Mouse (Mus musculus): ENCODE results near the gene Lzts2.

The Lzts2 gene

DNA sequence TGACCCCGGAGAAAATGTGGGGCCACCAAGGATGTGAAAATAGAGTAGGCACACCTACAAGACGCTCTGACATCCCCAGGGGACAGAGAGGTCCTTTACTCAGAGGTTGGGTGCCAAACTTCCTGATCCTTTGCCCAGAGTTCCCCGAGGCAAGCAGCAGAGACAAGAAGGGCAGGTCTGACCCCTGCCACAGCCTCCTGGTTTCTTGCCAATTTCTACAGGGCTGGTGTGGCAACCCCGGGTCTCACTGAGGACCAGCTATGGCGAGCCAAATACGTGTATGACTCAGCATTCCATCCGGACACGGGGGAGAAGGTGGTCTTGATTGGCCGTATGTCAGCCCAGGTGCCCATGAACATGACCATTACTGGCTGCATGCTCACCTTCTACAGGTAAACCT, 35.3 kb downstream of the Lzts2 start:
- no peak for DNase-seq (ENCODE audit: low spot score)

DNA sequence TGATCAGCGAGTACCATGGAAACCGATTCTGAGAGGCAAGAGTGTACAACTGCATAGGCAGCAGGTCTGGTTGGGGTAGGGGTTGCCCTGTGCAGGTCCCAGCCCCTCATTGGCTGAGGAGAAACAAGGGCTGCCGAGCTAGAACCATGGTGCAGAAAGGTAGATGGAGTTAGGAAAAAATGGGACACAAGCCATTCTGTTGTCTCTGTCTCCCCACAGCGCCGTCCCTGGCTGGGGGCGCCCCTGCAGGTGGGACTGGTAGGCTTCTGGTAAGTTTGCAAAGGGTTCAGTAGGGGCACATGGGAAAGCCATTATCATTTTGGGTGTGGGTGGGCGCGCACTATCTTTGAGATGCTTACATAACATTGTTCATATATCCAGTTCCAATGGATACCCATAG, 39.2 kb downstream of the Lzts2 start:
- DNase-seq (ENCODE audit: low spot score): no peak

DNA sequence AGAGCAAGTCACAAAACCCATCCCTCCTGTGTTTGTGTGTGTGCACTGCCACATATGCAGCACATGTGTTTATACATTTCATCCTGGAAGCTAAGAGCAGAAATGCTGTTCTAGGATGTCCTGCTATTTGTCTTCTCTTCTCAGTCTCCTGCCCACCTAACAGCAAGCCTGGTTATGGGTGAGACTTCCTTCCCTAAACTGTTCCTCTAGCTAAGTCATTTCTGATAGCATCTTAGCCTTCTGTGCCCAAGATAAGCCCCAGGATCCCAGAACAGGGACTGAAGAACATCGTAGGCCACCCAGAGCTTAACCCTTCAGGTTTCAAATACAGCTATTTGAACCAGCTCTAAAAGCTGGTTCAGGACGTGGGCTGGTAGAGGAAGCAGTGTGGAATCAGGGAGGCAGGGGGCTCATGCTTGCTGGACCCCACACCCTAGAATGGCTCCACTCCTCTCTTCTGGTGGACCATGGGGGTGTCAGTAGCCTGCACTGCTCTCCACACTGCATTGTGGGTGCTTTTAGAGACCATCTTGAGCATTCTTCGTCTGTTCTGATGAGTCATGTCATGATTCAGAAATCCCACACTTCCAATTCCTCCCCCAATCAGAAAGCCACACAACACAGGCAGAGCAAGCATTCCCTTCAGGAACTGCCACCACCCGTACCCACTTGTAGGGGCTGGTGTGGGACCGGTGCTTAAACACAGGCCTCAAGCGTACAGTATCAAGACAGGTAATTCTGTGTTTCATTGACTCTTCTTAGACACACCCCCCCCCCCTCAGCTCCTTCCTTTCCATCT, 40.9 kb downstream of the Lzts2 start:
- no peak for DNase-seq (ENCODE audit: low spot score)

DNA sequence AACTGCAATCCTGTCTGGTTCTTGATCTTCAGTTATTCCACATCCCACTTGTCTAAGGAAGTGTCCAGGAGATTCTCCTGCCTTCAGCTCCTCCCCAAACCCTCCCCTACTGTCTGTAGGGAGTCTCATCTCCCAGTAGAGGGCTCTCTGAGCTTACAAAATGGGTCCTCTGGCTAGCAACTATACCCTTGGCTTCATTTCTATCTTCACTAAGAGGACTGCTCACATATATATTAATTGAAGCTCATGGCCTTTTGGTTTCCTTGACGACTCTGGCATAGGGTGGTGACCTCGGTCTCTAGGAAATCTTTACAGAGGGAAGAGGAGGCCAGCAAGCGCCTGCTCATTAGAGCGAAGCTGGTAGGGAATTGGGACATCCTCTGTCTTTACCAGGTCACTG, 42.1 kb downstream of the Lzts2 start:
- DNase-seq (ENCODE audit: low spot score): peak; percentile 47

DNA sequence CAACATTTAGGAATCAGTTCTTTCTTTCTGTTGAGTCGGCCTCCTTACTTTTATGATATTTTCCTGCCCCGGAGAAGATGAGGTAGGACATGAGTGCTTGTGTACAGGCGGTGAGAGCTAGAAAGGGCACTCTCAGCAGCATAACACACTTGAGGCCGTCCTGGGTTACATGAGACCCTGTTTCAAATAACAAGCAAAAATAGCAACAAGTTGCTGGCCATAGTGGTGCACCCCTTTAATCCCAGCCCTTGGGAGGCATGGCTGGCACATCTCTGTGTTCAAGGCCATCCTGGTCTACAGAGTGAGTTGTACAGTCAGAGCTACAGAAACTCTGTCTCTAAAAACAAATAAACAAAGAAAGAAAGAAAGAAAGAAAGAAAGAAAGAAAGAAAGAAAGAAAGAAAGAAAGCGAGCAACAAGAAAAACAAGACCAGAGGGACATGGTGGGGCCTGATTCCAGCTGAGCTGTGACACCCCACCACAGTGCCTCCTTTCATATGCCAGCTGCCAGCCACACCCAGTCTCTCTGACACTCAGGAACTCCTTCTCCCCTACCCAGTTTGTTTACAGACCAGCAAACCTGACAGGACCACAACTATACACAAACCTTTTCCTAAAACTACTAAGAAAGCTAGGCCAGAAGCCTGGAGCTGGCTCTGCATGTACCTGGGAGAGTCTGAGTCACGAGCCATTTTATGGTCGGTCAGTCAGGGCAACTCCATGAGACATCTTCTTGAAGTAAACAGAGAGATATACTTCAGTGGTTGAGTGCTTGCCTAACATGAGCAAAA, 42.9 kb downstream of the Lzts2 start:
- DNase-seq (ENCODE audit: low spot score): no peak

DNA sequence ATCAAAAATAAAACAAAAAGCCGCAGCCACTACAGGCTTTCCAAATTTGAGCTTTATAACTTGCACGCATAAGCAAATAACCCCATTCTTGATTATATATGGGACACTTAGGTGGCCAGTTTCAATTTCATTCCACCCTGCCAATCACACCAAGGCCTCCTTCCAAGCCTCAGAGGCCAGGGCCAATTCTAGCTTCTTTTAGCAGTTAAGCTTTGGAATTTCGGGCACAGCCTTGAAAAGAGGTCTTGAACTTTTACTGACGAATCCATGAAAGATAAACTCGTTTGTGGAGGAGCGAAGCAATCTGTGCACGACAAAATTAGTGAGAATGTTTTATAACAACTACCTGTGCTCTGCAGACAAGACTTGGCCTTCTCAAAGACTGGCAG, 43.5 kb downstream of the Lzts2 start:
- DNase-seq (ENCODE audit: low spot score): no peak

DNA sequence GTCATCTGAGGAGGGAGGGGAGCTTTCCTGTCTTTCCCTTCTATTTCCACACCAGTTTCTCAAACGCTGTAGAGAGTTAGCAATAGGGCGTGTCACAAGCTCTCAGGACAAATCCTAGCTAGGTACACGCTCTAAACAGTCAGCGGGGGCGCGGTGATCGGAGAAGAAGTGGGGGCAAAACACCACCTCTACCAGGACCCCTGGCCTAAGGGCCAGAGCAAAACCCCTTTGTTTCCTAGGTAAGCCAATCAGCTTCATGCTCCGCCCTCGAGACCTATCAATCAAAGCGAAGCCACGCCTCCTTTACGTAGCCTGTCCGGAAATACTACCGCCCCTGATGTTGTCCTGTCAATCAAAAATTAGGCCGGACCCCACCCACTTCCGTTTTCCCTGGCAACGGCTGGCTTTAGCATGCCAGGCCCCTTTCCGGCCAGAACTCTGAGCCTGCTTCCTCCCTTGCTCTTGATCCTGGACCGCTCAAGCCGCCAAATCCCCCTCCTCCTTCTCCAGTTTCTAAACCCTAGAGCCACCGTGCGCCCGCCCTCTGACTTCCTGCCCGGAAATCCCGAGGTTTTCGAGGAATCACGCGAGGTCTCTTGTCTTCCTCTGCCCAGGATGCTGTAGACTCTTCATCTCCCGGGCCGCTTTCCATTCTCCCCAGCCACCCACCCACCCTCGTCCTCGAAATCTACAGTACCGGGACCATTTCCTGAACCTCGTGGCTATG, 44.1 kb downstream of the Lzts2 start:
- DNase-seq (ENCODE audit: low spot score): peak; percentile 95

DNA sequence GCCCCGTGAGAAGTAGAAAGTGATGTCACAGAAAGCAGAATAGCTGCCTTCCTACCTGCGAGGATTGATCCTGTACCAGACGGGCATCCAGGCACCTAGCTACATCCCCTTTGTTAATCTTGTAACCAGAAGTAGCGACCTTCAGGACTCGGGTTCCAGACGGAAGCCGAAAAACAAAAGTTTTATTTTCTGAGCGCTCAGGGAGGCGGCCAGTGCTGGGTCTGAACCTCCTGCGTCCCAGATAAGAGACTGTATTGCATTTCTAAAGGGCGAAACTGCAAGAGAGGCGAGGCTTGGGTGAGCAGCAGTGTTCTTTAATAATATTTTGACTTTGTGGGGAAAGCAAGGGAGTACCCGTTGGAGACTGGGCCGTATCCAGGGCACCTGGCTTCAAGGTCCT, 44.6 kb downstream of the Lzts2 start:
- DNase-seq (ENCODE audit: low spot score): peak; percentile 53

DNA sequence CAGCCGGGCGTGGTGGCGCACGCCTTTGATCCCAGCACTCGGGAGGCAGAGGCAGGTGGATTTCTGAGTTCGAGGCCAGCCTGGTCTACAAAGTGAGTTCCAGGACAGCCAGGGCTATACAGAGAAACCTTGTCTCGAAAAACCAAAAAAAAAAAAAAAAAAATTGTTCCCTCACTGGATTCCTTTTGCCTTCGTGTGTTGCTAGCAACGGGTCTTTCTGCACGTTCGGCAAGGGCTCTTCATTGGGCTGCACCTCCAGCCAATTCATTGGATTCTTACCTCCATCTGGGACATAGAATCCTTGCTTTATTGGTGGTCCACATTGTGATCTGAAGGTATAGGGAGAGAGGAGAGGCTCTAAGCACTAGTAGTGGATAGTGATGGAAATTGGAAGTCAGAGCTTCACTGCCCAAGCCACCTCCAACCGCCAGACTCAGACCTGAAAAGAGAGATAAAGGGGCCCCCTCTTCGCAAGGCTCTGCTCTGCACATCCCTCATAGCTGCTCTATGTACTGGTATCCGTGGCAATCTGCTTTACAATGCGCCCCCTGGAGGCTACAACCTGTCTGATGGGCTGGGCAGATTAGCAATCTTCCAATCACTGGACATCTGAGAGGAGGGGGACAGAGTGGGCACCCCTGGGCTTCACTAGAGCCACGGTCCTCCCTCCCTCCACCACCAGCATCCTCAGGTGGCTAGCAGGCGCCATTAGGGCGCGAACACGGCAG, 49.5 kb downstream of the Lzts2 start:
- peak; percentile 58 for DNase-seq (ENCODE audit: low spot score)

DNA sequence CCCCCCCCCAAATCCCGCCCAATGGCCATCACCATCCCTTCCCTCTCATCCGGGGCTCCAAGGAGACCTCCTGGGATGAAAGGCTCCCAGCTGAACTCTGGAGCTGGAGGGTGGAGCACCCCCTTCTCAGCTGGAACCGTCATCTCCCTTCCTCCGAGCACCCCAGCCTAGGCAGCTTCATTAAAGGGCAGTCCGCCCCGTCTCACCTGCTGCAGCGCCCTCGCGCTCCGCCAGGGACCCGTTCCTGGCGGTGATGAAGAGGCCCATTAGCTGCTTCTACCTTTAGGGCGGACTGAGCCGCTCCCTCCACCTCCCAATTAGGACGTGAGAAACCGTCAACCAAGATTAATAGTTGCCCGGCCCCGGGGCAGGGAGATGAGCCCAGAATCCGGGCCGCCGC, 51.0 kb downstream of the Lzts2 start:
- DNase-seq (ENCODE audit: low spot score): peak; percentile 43

DNA sequence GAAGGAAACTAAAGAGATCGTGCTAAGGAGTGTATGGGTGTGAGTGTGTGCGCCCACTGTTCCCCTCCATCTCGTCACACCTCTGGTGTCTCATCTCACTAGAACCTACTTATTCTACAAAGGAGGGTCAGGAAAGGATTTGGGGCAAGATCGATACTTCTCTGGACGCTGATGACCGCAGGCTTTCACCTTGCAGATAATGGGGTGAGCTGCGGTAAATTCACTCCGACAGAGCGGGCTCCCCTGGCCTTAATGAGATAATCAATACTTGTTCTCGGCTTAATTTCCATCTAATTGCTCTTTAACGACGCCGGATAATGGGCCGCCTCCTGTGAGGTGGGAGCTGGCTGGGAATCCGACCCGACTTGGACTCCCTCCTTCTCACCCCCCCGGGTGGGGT, 53.0 kb downstream of the Lzts2 start:
- no peak for DNase-seq (ENCODE audit: low spot score)

DNA sequence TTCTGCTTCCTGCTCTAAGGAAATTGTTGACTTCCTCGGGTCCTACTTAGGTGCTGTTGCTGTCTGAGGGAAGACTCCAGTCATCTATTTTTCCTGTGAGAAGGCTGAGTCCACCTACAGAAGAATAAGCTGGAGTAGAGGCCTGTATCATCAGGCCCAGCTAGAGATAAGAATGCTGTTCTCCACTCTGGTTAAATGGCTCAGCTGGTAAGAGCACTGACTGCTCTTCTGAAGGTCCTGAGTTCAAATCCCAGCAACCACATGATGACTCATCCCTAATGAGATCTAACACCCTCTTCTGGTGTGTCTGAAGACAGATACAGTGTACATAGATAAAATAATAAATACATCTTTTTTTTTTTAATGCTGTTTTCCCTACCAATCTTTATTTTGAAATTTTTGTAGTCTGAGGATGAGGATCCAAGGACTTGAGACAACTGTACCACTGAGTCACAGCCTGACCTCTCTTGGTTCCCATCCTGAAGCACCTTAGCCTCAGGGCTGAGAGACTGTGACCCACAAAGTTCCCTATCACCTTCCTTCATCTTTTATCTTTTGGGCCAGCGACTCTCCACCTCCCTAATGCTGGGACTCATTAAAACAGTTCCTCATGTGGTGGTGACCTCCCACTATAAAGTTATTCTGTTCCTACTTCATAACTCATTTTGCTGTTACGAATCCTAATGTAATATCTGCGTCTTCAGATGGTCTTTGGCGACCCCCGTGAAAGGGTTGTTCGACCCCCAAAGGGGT, 53.7 kb downstream of the Lzts2 start:
- no peak for DNase-seq (ENCODE audit: low spot score)

DNA sequence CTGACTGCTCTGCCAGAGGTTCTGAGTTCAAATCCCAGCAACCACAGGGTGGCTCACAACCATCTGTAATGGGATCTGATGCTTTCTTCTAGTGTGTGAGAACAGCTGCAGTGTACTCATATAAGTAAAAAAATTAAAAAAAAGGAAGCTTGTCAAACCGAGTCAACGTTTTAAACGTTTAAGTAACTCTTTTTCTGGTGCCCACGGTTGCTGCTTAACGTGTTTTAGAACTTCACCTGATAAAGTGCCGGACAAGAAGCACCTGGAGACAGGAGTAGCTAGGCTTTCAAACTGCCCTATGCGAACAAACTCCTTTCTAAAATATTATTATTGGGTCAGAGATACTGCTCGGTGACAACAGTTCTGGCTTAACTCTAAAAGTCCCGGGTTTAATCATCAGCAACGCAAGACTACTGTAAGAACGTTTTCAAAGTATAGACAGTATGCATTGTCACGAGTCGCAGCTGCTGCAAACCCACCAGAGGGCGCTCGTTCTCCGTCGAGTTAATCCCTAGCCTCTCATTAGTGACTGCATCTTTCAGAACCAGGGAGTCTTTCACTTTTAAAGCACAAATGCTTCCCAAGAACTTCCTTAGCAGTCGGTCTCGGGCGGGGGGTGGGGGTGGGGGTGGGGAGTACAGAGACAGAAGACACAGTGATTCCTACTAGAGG, 59.8 kb downstream of the Lzts2 start:
- peak; percentile 96 for DNase-seq (ENCODE audit: low spot score)

DNA sequence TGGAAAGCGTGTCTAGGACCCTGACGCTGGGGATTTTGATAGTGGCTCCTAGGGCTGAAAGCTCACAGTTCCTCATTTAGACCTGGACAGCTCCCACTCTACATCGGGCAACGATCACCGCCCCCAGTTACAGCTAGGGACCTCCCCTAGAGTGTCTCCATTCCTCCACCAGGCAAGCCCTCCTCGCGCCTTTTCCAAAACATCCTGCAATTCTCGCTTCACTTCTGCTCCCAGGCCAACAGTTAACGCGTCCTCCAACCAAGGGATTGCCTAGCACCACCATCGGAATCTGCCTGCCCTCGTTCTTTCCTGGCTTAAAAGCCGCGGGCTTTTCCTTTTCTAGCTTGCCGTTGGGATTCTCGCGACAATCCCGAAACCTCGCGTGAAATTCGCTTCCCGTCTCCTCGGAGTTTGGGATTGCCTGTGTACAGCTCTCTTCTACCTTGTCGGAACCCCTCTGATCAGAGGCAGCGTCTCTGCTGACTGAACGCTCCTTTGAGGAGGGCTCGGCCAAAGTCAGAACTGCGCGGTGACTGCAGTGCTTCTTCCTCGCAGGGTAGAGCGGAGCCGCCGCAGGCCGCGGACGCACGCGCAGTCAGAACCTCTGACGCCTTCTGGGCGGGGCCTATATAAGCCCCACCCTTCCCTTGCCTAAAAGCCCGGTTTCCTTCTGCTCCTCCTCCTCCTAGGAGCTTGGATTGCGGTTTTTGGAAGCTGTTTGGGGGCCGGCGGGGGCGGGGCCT, 60.5 kb downstream of the Lzts2 start, which contains the start of gene Kazald1:
TSS of gene Kazald1 (plus strand) at position 662 of the 743 bp plus-strand sequence.
- DNase-seq (ENCODE audit: low spot score): peak; percentile 97

DNA sequence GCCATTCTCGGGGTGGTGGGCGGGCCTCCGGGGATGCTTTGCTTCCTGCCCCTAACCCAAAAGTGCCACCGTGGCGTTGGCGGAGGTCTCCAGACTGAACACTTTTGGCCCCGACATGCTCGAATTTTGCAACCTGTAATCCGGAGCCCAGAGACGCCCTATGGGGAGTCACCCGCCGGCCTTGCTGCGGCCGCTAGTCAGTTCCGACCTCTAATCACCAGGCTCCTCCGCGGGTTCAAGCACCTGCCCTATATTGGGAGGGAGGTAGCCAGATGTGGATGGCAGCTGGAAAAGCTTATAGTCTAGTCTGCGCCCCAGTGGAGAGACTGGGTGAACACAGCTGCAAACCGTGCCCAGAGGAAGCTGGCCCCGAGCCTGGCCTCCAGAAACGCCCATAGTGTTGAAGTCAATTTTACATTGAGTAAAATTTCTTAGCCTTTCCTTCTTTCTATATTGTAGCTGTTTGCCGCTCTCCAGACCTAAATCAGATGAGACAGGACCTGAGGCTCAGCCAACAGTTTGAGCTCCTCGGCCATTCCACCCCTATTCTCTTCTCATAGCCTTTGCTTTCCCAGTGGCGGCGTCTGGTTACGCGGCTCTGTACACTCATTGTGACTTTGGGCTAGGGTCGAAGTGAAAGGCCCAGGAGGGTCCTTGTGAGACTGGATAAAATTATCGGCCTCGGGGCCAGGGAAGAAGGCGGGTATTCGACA, 61.3 kb downstream of the Lzts2 start:
- DNase-seq (ENCODE audit: low spot score): peak; percentile 68

DNA sequence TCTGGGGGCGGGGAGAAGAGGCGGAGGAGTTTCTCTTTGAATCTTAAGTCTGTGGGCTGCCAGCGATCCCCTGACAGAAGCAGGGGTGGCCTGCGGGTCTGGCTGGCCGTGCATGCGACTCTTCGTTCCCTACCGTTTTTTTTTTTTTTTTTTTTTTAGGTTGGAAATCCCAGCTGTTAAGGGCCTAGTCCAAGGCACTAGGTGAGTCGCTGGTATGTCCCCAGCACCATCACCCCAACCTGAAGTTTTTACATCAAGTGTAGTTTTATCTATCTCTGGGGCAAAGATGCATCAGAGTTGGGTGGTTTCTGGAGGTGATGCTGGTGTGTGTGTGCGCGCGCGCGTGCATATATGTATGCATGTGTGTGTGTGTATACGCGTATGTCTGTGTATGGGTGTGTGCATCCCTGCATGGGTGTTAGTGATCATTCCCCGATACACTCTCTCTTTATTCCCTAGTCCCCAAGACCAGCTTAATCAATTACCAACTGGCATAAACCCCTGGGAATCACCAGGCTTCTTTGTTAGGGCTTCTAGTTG, 61.9 kb downstream of the Lzts2 start:
- peak; percentile 41 for DNase-seq (ENCODE audit: low spot score)

Measured in testis, postnatal 10 days (tissue).